Mouse (Mus musculus): ENCODE measurements around the gene Prtn3.

- TF ChIP-seq CTCF (IDR thresholded peaks at IDR 0.05; ENCODE audit: insufficient read depth, low read depth, low read length) (no peak), POLR2A (IDR thresholded peaks at IDR 0.05; ENCODE audit: insufficient read depth, low read depth, low read length) (no peak)
Measured at GRCm38 (mm10) chr10:79914131-79914947, 40.1 kb downstream of the Prtn3 start.

All from olfactory bulb, adult 2 months (tissue).